ENCODE assay signal across 8 mouse cellular contexts in genomic region chr17:79663393-79664105, GRCm38 (mm10). TPM values are rescaled to one million over a fixed set of nuclear protein-coding genes. Genes with fewer than 3 reads are reported as not detected.
DNase-seq lines count a peak whose midpoint lies in the region; ATAC-seq and TF ChIP-seq lines count a peak whose summit lies in the region.

No protein-coding gene starts in this region.

- no peaks in the 10 kb centered on the region for H3K36me3 ChIP-seq in heart, postnatal 0 days (replicated peaks; ENCODE audit: control insufficient read depth, insufficient read depth, low read length)
- no peaks in the 10 kb centered on the region for H3K36me3 ChIP-seq in heart, embryonic 11.5 days (ENCODE audit: control insufficient read depth, insufficient read depth, low read length)

- DNase-seq in heart, postnatal 0 days (ENCODE audit: low spot score) = peak; percentile 47
- DNase-seq in thymus, postnatal 0 days (ENCODE audit: low spot score) = peak; percentile 59
- no peak for DNase-seq in thymus, postnatal 25 days
- DNase-seq in fat pad, adult 2 months (ENCODE audit: extremely low read depth, low read depth, low spot score) = peak; percentile 18
- DNase-seq in right cerebral cortex, adult 2 months (ENCODE audit: low spot score in 2 of 2) = peak; percentile 43 to 60
- DNase-seq in cerebellum, adult 18-20 months = no peak
- no peak for DNase-seq in heart, postnatal 36 days

- no peak overlapping the region for H3K4me3 ChIP-seq in heart, postnatal 0 days (ENCODE audit: low read depth, low read length)
- no peak overlapping the region for H3K4me3 ChIP-seq in heart, embryonic 11.5 days (ENCODE audit: low read depth, low read length)

- H3K4me1 ChIP-seq in heart, postnatal 0 days (ENCODE audit: control insufficient read depth, insufficient read depth) = no peaks in the 10 kb centered on the region
- no peaks in the 10 kb centered on the region for H3K4me1 ChIP-seq in heart, embryonic 11.5 days (ENCODE audit: control insufficient read depth, insufficient read depth, low read length)

- H3K27me3 ChIP-seq in heart, postnatal 0 days (ENCODE audit: control insufficient read depth, insufficient read depth, low read length) = no peaks in the 10 kb centered on the region
- no peaks in the 10 kb centered on the region for H3K27me3 ChIP-seq in heart, embryonic 11.5 days (ENCODE audit: control insufficient read depth, insufficient read depth, low read length)

- TF ChIP-seq CTCF in heart, postnatal 0 days (IDR thresholded peaks at IDR 0.05; ENCODE audit: low read depth) = peak; percentile 74

- no peak overlapping the region for H3K4me2 ChIP-seq in heart, postnatal 0 days (ENCODE audit: low read depth, low read length)
- no peak overlapping the region for H3K4me2 ChIP-seq in heart, embryonic 11.5 days

- H3K9me3 ChIP-seq in heart, postnatal 0 days (replicated peaks; ENCODE audit: control insufficient read depth, low read length) = no peaks in the 10 kb centered on the region
- no peaks in the 10 kb centered on the region for H3K9me3 ChIP-seq in heart, embryonic 11.5 days (replicated peaks; ENCODE audit: control insufficient read depth, low read length)

- ATAC-seq in heart, postnatal 0 days (ENCODE audit: insufficient read depth, low read depth) = peak; percentile 36; the same call in 1 of the 2 replicates
- ATAC-seq in heart, embryonic 11.5 days (replicated peaks; ENCODE audit: insufficient number of reproducible peaks, low FRiP score, low TSS enrichment) = no peak

- H3K27ac ChIP-seq in heart, postnatal 0 days (ENCODE audit: low read depth) = no peak overlapping the region
- H3K27ac ChIP-seq in heart, embryonic 11.5 days (ENCODE audit: low read depth, low read length) = no peak overlapping the region

- intact Hi-C loops in heart, postnatal 36 days (cut with DNase I) = loop anchor here (5.0 to 10.0 kb wide), 3 partner anchors 54 to 551 kb away; partner anchors contain the start of gene Cyp1b1

- 22% methylated on average over 3 of the region's 3 CpGs for WGBS in heart, postnatal 0 days
- WGBS in heart, embryonic 11.5 days (ENCODE audit: insufficient replicate concordance) = 26% methylated on average over 3 of the region's 3 CpGs

- no peak for TF ChIP-seq EP300 in heart, postnatal 0 days (IDR thresholded peaks at IDR 0.05; ENCODE audit: low read depth)

- no peak overlapping the region for H3K9ac ChIP-seq in heart, postnatal 0 days (replicated peaks; ENCODE audit: low read depth, low read length)
- no peak overlapping the region for H3K9ac ChIP-seq in heart, embryonic 11.5 days (ENCODE audit: low read depth, low read length)

RNA-seq across cellular contexts. Expression of gene Cyp1b1, which starts 51.3 kb away (rescaled TPM):
- total RNA-seq in heart, postnatal 0 days (2014; rRNA removed; ENCODE audit: low replicate concordance) = 4.4 and 12.5 TPM in 2 replicates
- 2.0 and 2.4 TPM in 2 replicates for polyA plus RNA-seq in heart, postnatal 0 days (2015; fragmentation: Nextera tagmentation; extraction: Ambion mirVana)
- polyA plus RNA-seq in heart, embryonic 11.5 days (2014; fragmentation: Nextera tagmentation; extraction: Ambion mirVana) = 2.1 TPM in 2 replicates
- polyA plus RNA-seq in thymus, postnatal 0 days (2015; fragmentation: Nextera tagmentation; extraction: Ambion mirVana) = 2.7 and 2.9 TPM in 2 replicates
- total RNA-seq in heart, postnatal 36 days (2021) = 1 to 10 TPM; 5.1 to 5.5 TPM

RNA-seq across cellular contexts. Expression of gene Rmdn2, which starts 51.9 kb away (rescaled TPM):
- 3.0 and 4.9 TPM in 2 replicates for total RNA-seq in heart, postnatal 0 days (2014; rRNA removed; ENCODE audit: low replicate concordance)
- 11.4 and 12.0 TPM in 2 replicates for polyA plus RNA-seq in heart, postnatal 0 days (2015; fragmentation: Nextera tagmentation; extraction: Ambion mirVana)
- 18.0 and 20.2 TPM in 2 replicates for polyA plus RNA-seq in heart, embryonic 11.5 days (2014; fragmentation: Nextera tagmentation; extraction: Ambion mirVana)
- 5.3 and 5.5 TPM in 2 replicates for polyA plus RNA-seq in thymus, postnatal 0 days (2015; fragmentation: Nextera tagmentation; extraction: Ambion mirVana)
- 10 to 100 TPM; 10.2 to 11.2 TPM for total RNA-seq in heart, postnatal 36 days (2021)

Comparison
In these comparisons a context has a peak if more than half of its experiments do, and no peak if none do; other contexts are left out.
1. DNase-seq: peak in heart, postnatal 0 days (single experiment), thymus, postnatal 0 days (single experiment), fat pad, adult 2 months (single experiment) and right cerebral cortex, adult 2 months (2 of 2); none in thymus, postnatal 25 days (single experiment), cerebellum, adult 18-20 months (0 of 2) and heart, postnatal 36 days (0 of 2).